In genomic region chr3:149392164-149392563, GRCm38 (mm10) we compare ENCODE assay signal across 35 mouse cellular contexts.
"Had no signal": no experiment of that assay in that cellular context is flagged by ENCODE, and none has a peak within 500 bp of the region (broad histone marks: within the 10 kb centered on the region; RNA-seq: fewer than 3 reads in every experiment).

No protein-coding gene starts in this region.

- ATAC-seq: hindbrain, embryonic 16.5 days; hindbrain, postnatal 0 days; inflammation-experienced regulatory T-cells, adult 6 months; intestine, embryonic 15.5 days; intestine, embryonic 16.5 days; intestine, postnatal 0 days had no signal

- H3K9me3 ChIP-seq: heart, embryonic 10.5 days; heart, embryonic 13.5 days; heart, embryonic 15.5 days; hindbrain, embryonic 10.5 days; hindbrain, embryonic 12.5 days; hindbrain, embryonic 13.5 days; hindbrain, embryonic 15.5 days; intestine, embryonic 15.5 days; kidney, embryonic 15.5 days had no signal

- H3K9ac ChIP-seq: heart, embryonic 13.5 days; heart, embryonic 15.5 days; hindbrain, embryonic 12.5 days; hindbrain, embryonic 13.5 days; hindbrain, embryonic 14.5 days; hindbrain, embryonic 15.5 days; intestine, embryonic 15.5 days; kidney, embryonic 15.5 days had no signal

- H3K4me1 ChIP-seq: heart, embryonic 15.5 days; hindbrain, embryonic 10.5 days; hindbrain, embryonic 12.5 days; hindbrain, embryonic 13.5 days; hindbrain, embryonic 15.5 days; intestine, embryonic 15.5 days had no signal

- H3K4me3 ChIP-seq: heart, embryonic 10.5 days; heart, embryonic 13.5 days; heart, embryonic 15.5 days; hindbrain, embryonic 10.5 days; hindbrain, embryonic 12.5 days; hindbrain, embryonic 13.5 days; hindbrain, embryonic 15.5 days; intestine, embryonic 15.5 days; kidney, embryonic 15.5 days; layer of hippocampus, adult 2 months; left cerebral cortex, adult 2 months had no signal

- H3K27ac ChIP-seq: heart, embryonic 10.5 days; heart, embryonic 13.5 days; heart, embryonic 15.5 days; hindbrain, embryonic 10.5 days; hindbrain, embryonic 12.5 days; hindbrain, embryonic 13.5 days; hindbrain, embryonic 14.5 days; hindbrain, embryonic 15.5 days; hindbrain, postnatal 0 days; intestine, embryonic 15.5 days; kidney, embryonic 15.5 days; kidney, postnatal 0 days; layer of hippocampus, adult 2 months; left cerebral cortex, adult 2 months had no signal

- H3K36me3 ChIP-seq: heart, embryonic 10.5 days; heart, embryonic 13.5 days; heart, embryonic 15.5 days; hindbrain, embryonic 10.5 days; hindbrain, embryonic 12.5 days; hindbrain, embryonic 13.5 days; hindbrain, embryonic 15.5 days; intestine, embryonic 15.5 days; kidney, embryonic 15.5 days had no signal

- H3K27me3 ChIP-seq: heart, embryonic 13.5 days; heart, embryonic 15.5 days; hindbrain, embryonic 12.5 days; hindbrain, embryonic 13.5 days; hindbrain, embryonic 15.5 days; intestine, embryonic 15.5 days; kidney, embryonic 15.5 days had no signal

- H3K4me2 ChIP-seq: heart, embryonic 11.5 days; heart, embryonic 13.5 days; heart, embryonic 15.5 days; hindbrain, embryonic 12.5 days; hindbrain, embryonic 13.5 days; hindbrain, embryonic 14.5 days; hindbrain, embryonic 15.5 days; intestine, embryonic 15.5 days; kidney, embryonic 15.5 days had no signal

- DNase-seq: heart, postnatal 10 days; heart, postnatal 14 days; heart, postnatal 36 days; heart, postnatal 4 days; kidney, adult 11 months; kidney, adult 18-20 months; kidney, adult 2 months; kidney, adult 8-10 months; kidney, adult 9 months; kidney, postnatal 10 days; kidney, postnatal 14 days; kidney, postnatal 25 days; kidney, postnatal 36 days; kidney, postnatal 4 days; layer of hippocampus, adult 9-11 months; layer of hippocampus, postnatal 36 days had no signal
